Mouse (Mus musculus) liver, adult 2 months (tissue): ENCODE data around the gene Fnip1.

Experiments
- CTCF ChIP-seq: fragments of 200-500 bp; IDR thresholded peaks from 2 replicates; pipeline ENCODE4 v1.5.1; 2011; ENCODE audit warnings: low read depth, low read length, control low read depth
- POLR2A ChIP-seq: fragments of 200-500 bp; IDR thresholded peaks from 2 replicates; pipeline ENCODE4 v1.6.1; 2011; ENCODE audit warnings: low read length, control low read depth; ENCODE audit not compliant: insufficient read depth; ENCODE audit errors: extremely low read depth

GRCm38 (mm10) chr11:54437823-54438337, at the start of gene Fnip1:
- no peak for TF ChIP-seq CTCF
- 0 out of 2 replicates have a peak, but pooled peaks have one; percentile 42 for TF ChIP-seq POLR2A
